8 mouse cellular contexts compared by ENCODE assay signal in the genomic region with DNA sequence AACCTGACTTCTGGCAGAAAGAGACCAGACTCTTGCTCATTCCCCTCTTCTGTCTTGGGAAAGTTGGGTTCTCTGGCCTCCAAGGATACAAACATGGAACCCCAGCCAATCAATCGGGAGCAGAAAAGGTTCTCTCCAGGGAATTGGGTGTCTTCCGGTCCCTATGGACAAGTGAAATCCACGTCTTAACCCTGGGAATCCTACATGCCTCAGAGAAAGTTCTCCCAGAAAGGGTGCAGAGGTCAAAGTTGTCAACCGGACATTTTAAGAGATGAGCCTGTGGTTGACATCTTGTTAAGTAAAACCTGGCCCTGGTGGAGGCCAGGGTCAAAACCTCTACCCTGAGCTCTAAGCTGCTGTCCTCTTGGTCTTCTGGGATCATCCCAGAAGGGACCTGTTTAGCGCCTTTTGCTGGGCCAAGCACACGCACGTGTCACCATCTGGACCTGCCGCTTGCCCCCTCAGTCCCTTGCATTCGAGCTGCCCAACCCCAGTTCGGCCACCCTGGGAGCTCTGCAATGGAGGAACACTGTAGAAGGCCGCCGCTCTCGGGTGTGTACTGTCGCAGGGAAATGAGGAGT. TPM values are rescaled to one million over a fixed set of nuclear protein-coding genes. Genes with fewer than 3 reads are reported as not detected.
DNase-seq lines count a peak whose midpoint lies in the region; ATAC-seq and TF ChIP-seq lines count a peak whose summit lies in the region.

No protein-coding gene starts in this region.

- intact Hi-C loops in heart, adult 2 months (cut with DNase I) = loop anchor here (5.0 kb wide), 1 partner anchor 1019 kb away; no protein-coding TSS in a partner anchor

- no peaks in the 10 kb centered on the region for H3K4me1 ChIP-seq in heart, adult 2 months (ENCODE audit: control insufficient read depth, insufficient read depth, low read length)
- no peaks in the 10 kb centered on the region for H3K4me1 ChIP-seq in cortical plate, adult 2 months (ENCODE audit: control insufficient read depth, insufficient read depth, low read length)

- TF ChIP-seq CTCF in heart, adult 2 months (IDR thresholded peaks at IDR 0.05) = no peak
- TF ChIP-seq CTCF in cortical plate, adult 2 months (IDR thresholded peaks at IDR 0.05; ENCODE audit: extremely low read depth, insufficient read depth, low read length) = no peak

- no peaks in the 10 kb centered on the region for H3K36me3 ChIP-seq in heart, adult 2 months (ENCODE audit: control insufficient read depth, insufficient read depth, low read length)

- peak overlapping the region; percentile 62 for H3K4me3 ChIP-seq in heart, adult 2 months
- peak overlapping the region; percentile 56 for H3K4me3 ChIP-seq in cortical plate, adult 2 months (ENCODE audit: insufficient read depth, low read length)

- H3K9ac ChIP-seq in heart, adult 2 months (ENCODE audit: low read depth, low read length) = no peak overlapping the region

- 21% methylated on average over 14 of the region's 14 CpGs for WGBS in heart, adult 2 months

- no peak for TF ChIP-seq POLR2A in heart, adult 2 months (IDR thresholded peaks at IDR 0.05; ENCODE audit: insufficient read depth, low read depth, low read length)
- no peak for TF ChIP-seq POLR2A in cortical plate, adult 2 months (IDR thresholded peaks at IDR 0.05; ENCODE audit: extremely low read depth, insufficient read depth, low read length)

- no peak for DNase-seq in heart, adult 2 months
- DNase-seq in heart, postnatal 4 days = no peak
- peak; percentile 62 for DNase-seq in induced T-regulatory cell, adult 2 months (ENCODE audit: low read depth)
- no peak for DNase-seq in cerebellum, adult 11-12 months
- no peak for DNase-seq in layer of hippocampus, postnatal 14 days (ENCODE audit: low spot score in 2 of 2)
- DNase-seq in adrenal gland, adult 2 months = no peak

- ATAC-seq in monocyte, adult 5-6 weeks (replicated peaks; ENCODE audit: insufficient number of reproducible peaks, low FRiP score, low TSS enrichment, poor library complexity, severe bottlenecking) = peak; percentile 22; the same call in 1 of the 2 replicates

- no peak overlapping the region for H3K27ac ChIP-seq in heart, adult 2 months
- H3K27ac ChIP-seq in cortical plate, adult 2 months (ENCODE audit: insufficient read depth, low read length) = no peak overlapping the region; the same call in 1 of the 2 replicates

- no peak for TF ChIP-seq EP300 in heart, adult 2 months (IDR thresholded peaks at IDR 0.05; ENCODE audit: insufficient read depth, low read depth, low read length)

- H3K79me2 ChIP-seq in heart, adult 2 months (replicated peaks; ENCODE audit: control insufficient read depth, insufficient read depth, low read length) = no peaks in the 10 kb centered on the region

- H3K27me3 ChIP-seq in heart, adult 2 months (ENCODE audit: control insufficient read depth, insufficient read depth, low read length) = peaks cover 19% of the 10 kb centered on the region

RNA-seq across cellular contexts. Expression of a gene that starts 1.9 kb away (rescaled TPM):
- total RNA-seq in heart, adult 2 months (2021) = 10 to 100 TPM; 20.1 to 25.4 TPM
- polyA plus RNA-seq in heart, adult 2 months (2012; rRNA removed) = 10.9 and 18.4 TPM in 2 replicates
- total RNA-seq in heart, postnatal 4 days (2021) = 10 to 100 TPM; 24.4 to 25.3 TPM
- polyA plus RNA-seq in cortical plate, adult 2 months (2012; rRNA removed) = 86.8 and 93.1 TPM in 2 replicates
- 64.2 to 128 TPM (median 84.7 TPM) in 3 replicates for total RNA-seq in monocyte, adult 5-6 weeks (2017)
- 10 to 100 TPM; 67.4 to 69.6 TPM for total RNA-seq in layer of hippocampus, postnatal 14 days (2021)
- 10 to 100 TPM; 19.6 to 21.0 TPM for total RNA-seq in adrenal gland, adult 2 months (2021)
- polyA plus RNA-seq in adrenal gland, adult 2 months (2012; rRNA removed) = 13.0 and 15.4 TPM in 2 replicates
